18 mouse cellular contexts compared by ENCODE assay signal in the genomic region with DNA sequence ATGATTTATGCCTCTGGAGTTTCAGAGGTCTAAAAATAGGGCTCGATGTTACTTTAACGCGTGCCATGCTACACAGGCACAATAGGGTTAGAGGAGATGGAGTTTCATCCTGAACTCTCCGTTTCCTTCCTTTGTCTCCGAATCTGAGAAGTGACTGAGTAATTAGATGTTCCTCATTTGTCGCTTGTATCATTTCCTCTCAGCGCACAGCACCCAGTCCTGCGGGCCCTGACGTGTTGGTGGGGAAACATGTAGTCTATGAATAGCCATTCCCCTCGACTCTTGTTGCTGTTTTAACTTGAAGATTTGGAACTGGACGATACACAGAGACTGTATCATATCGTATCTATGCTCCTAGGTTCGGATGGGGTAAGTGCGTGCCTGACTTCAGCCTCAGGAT.
DNase-seq lines count a peak whose midpoint lies in the region; ATAC-seq lines count a peak whose summit lies in the region.
"Had no signal": no experiment of that assay in that cellular context is flagged by ENCODE, and none has a peak within 500 bp of the region (broad histone marks: within the 10 kb centered on the region; RNA-seq: fewer than 3 reads in every experiment).

No protein-coding gene starts in this region.

- H3K4me2 ChIP-seq in heart, embryonic 13.5 days, result peak overlapping the region; percentile 31
- no peak overlapping the region for H3K4me2 ChIP-seq in kidney, embryonic 14.5 days (replicated peaks; ENCODE audit: low read depth, low read length)
- H3K4me2 ChIP-seq in midbrain, embryonic 11.5 days, result no peak overlapping the region
- H3K4me2 ChIP-seq: forebrain, embryonic 15.5 days; limb, embryonic 12.5 days; liver, embryonic 12.5 days; midbrain, embryonic 15.5 days had no signal

- H3K4me3 ChIP-seq in heart, embryonic 13.5 days, result no peak overlapping the region
- H3K4me3 ChIP-seq in kidney, embryonic 14.5 days (ENCODE audit: low read length), result no peak overlapping the region
- H3K4me3 ChIP-seq in midbrain, embryonic 11.5 days (ENCODE audit: low read depth, low read length), result no peak overlapping the region
- no peak overlapping the region for H3K4me3 ChIP-seq in midbrain, embryonic 10.5 days
- H3K4me3 ChIP-seq: forebrain, embryonic 15.5 days; limb, embryonic 12.5 days; liver, embryonic 12.5 days; midbrain, embryonic 15.5 days; myocyte had no signal

- no peaks in the 10 kb centered on the region for H3K36me3 ChIP-seq in heart, embryonic 13.5 days
- no peaks in the 10 kb centered on the region for H3K36me3 ChIP-seq in kidney, embryonic 14.5 days (ENCODE audit: control insufficient read depth, insufficient read depth, low read length)
- no peaks in the 10 kb centered on the region for H3K36me3 ChIP-seq in midbrain, embryonic 11.5 days (ENCODE audit: control insufficient read depth, insufficient read depth, low read length)
- H3K36me3 ChIP-seq in midbrain, embryonic 10.5 days, result no peaks in the 10 kb centered on the region
- H3K36me3 ChIP-seq: forebrain, embryonic 15.5 days; limb, embryonic 12.5 days; liver, embryonic 12.5 days; midbrain, embryonic 15.5 days had no signal

- H3K9ac ChIP-seq in heart, embryonic 13.5 days, result no peak overlapping the region
- no peak overlapping the region; the same call in 1 of the 2 replicates for H3K9ac ChIP-seq in kidney, embryonic 14.5 days (ENCODE audit: low read depth, low read length)
- H3K9ac ChIP-seq in midbrain, embryonic 11.5 days (ENCODE audit: low read length), result no peak overlapping the region
- H3K9ac ChIP-seq: forebrain, embryonic 15.5 days; limb, embryonic 12.5 days; liver, embryonic 12.5 days; midbrain, embryonic 15.5 days had no signal

- intact Hi-C loops in heart, postnatal 14 days (cut with DNase I), result no loop called here

- ATAC-seq in heart, embryonic 13.5 days (ENCODE audit: extremely low read depth, insufficient number of reproducible peaks, low FRiP score, low TSS enrichment), result no peak
- ATAC-seq in kidney, embryonic 14.5 days (ENCODE audit: low FRiP score, low TSS enrichment), result no peak
- ATAC-seq in midbrain, embryonic 11.5 days (ENCODE audit: low FRiP score), result no peak
- ATAC-seq: forebrain, embryonic 15.5 days; liver, embryonic 12.5 days; midbrain, embryonic 15.5 days had no signal

- H3K4me1 ChIP-seq in heart, embryonic 13.5 days, result 0 out of 2 replicates have a peak, but pooled peaks cover 5% of the 10 kb centered on the region
- H3K4me1 ChIP-seq in kidney, embryonic 14.5 days (ENCODE audit: control insufficient read depth, insufficient read depth, low read length), result no peaks in the 10 kb centered on the region
- no peaks in the 10 kb centered on the region for H3K4me1 ChIP-seq in midbrain, embryonic 11.5 days (ENCODE audit: control insufficient read depth, insufficient read depth, low read length)
- H3K4me1 ChIP-seq in midbrain, embryonic 10.5 days, result no peaks in the 10 kb centered on the region
- H3K4me1 ChIP-seq: forebrain, embryonic 15.5 days; limb, embryonic 12.5 days; liver, embryonic 12.5 days; midbrain, embryonic 15.5 days had no signal

- WGBS in heart, embryonic 13.5 days, result 46% methylated on average over 14 of the region's 14 CpGs
- 56% methylated on average over 14 of the region's 14 CpGs for WGBS in kidney, embryonic 14.5 days
- 92% methylated on average over 14 of the region's 14 CpGs for WGBS in midbrain, embryonic 11.5 days
- 84% methylated on average over 14 of the region's 14 CpGs for WGBS in midbrain, embryonic 10.5 days

- no peaks in the 10 kb centered on the region for H3K27me3 ChIP-seq in heart, embryonic 13.5 days (replicated peaks)
- no peaks in the 10 kb centered on the region for H3K27me3 ChIP-seq in kidney, embryonic 14.5 days (ENCODE audit: control insufficient read depth, insufficient read depth, low read length)
- H3K27me3 ChIP-seq in midbrain, embryonic 11.5 days (ENCODE audit: control insufficient read depth, insufficient read depth, low read length), result no peaks in the 10 kb centered on the region
- H3K27me3 ChIP-seq in midbrain, embryonic 10.5 days (ENCODE audit: low read depth, poor library complexity, severe bottlenecking), result no peaks in the 10 kb centered on the region
- H3K27me3 ChIP-seq: forebrain, embryonic 15.5 days; limb, embryonic 12.5 days; liver, embryonic 12.5 days; midbrain, embryonic 15.5 days had no signal

- DNase-seq in heart, postnatal 14 days, result no peak
- DNase-seq in kidney, postnatal 10 days, result peak; percentile 7
- peak; percentile 26 for DNase-seq in midbrain, embryonic 11.5 days (ENCODE audit: low spot score, missing footprints)
- DNase-seq in midbrain, embryonic 10.5 days (ENCODE audit: low spot score), result no peak
- DNase-seq in mesoderm, embryonic 11.5 days (ENCODE audit: low read depth, low spot score), result peak; percentile 28
- no peak for DNase-seq in cerebellum, adult 9-10 months
- DNase-seq: cerebellum, adult 8-10 months; embryo, embryonic 11 days; kidney, adult 11 months; thymus, postnatal 36 days had no signal

- no peaks in the 10 kb centered on the region for H3K9me3 ChIP-seq in heart, embryonic 13.5 days
- no peaks in the 10 kb centered on the region for H3K9me3 ChIP-seq in kidney, embryonic 14.5 days (ENCODE audit: control insufficient read depth, low read length)
- H3K9me3 ChIP-seq in midbrain, embryonic 11.5 days (ENCODE audit: control insufficient read depth, low read length), result no peaks in the 10 kb centered on the region
- H3K9me3 ChIP-seq in midbrain, embryonic 10.5 days (replicated peaks), result no peaks in the 10 kb centered on the region
- H3K9me3 ChIP-seq: forebrain, embryonic 15.5 days; limb, embryonic 12.5 days; liver, embryonic 12.5 days; midbrain, embryonic 15.5 days had no signal

- no peak overlapping the region for H3K27ac ChIP-seq in heart, embryonic 13.5 days (replicated peaks)
- H3K27ac ChIP-seq in kidney, embryonic 14.5 days (ENCODE audit: low read depth, low read length), result no peak overlapping the region
- no peak overlapping the region for H3K27ac ChIP-seq in midbrain, embryonic 11.5 days (ENCODE audit: low read depth, low read length)
- H3K27ac ChIP-seq in midbrain, embryonic 10.5 days (replicated peaks), result no peak overlapping the region
- H3K27ac ChIP-seq: forebrain, embryonic 15.5 days; limb, embryonic 12.5 days; liver, embryonic 12.5 days; macrophage; midbrain, embryonic 15.5 days had no signal

Comparison
In these comparisons a context has a peak if more than half of its experiments do, and no peak if none do; other contexts are left out.
1. DNase-seq: peak in kidney, postnatal 10 days (single experiment), midbrain, embryonic 11.5 days (single experiment) and mesoderm, embryonic 11.5 days (single experiment); none in heart, postnatal 14 days (0 of 2), midbrain, embryonic 10.5 days (single experiment) and cerebellum, adult 9-10 months (single experiment).